Mouse (Mus musculus) layer of hippocampus, adult 18-20 months (tissue): ENCODE results near the gene Ttc4. TPM values are rescaled to one million over a fixed set of nuclear protein-coding genes. Genes with fewer than 3 reads are reported as not detected.
A peak's percentile ranks its signal among the peaks of the same experiment; 100 is the strongest.

Experiments
- DNase-seq, 2 experiments: peaks; one replicate each; pipeline ENCODE4 v3.0.0; 2022; ENCODE audit warnings: low spot score in 2 of 2
- long read RNA-seq: library from polyadenylated mRNA; stranded (forward); transcript quantifications from one replicate; pipeline ENCODE4 v2.0.0, GENCODE M21; 2021
- total RNA-seq, 2 experiments: library from RNA; stranded (reverse); gene quantifications; 2 replicates each; pipeline ENCODE4 v1.2.3; 2021

The Ttc4 gene
- 10 to 100 TPM; 43.1 to 46.4 TPM for total RNA-seq
- long read RNA-seq, transcript Ttc4-201 (10 exons, 2,121 nt): major isoform, 35 of 74 reads
- long read RNA-seq, partial matches to known transcripts: 6 of 74 reads
- long read RNA-seq, other reads (novel, unspliced or antisense): 33 of 74 reads

DNA sequence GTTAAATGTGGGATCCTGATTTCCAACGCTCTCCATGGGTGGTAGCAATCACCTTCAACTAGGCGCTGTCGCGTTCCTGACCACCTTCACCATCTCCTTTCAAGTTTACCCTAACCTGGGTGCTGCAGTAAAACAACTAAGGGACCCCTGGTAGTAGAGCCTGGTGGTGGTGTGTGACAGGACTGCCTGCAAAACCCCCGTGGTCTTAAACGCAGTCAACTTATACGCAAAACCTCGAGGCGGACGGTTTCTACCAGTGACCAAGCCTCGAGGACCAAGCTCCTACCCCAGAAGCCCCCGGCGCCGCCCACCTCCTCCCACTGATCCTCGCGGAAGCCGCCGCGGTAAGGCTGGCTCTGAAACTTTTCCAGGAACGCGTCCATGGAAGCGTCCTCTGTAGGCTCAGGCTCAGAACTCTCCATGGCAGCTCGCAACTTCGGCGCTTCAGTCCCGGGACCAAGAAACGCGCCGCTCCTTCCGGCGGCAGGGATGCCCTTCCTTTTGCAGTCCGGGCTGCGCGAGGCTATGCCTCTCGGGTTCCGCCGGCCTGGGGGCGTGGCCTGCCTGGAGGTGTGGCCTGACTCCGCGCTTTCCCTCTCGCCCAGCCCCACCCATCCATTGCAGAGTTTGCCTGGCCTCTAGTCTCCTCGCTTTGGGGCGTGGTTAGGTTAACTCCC, at the start of gene Ttc4:
Gene Ttc4 (minus strand): TSS at position 503 of the 677 bp plus-strand sequence.
- peak; percentile 78 to 87 for DNase-seq

- no peak for DNase-seq
These were observed 41.9 kb upstream of the Ttc4 start for GRCm38 (mm10) chr4:106720631-106721030.

- DNase-seq: no peak
These were observed 34.9 kb upstream of the Ttc4 start for GRCm38 (mm10) chr4:106713622-106714021.

GRCm38 (mm10) chr4:106708408-106708807, 29.7 kb upstream of the Ttc4 start:
- DNase-seq: peak; percentile 69 to 87

DNA sequence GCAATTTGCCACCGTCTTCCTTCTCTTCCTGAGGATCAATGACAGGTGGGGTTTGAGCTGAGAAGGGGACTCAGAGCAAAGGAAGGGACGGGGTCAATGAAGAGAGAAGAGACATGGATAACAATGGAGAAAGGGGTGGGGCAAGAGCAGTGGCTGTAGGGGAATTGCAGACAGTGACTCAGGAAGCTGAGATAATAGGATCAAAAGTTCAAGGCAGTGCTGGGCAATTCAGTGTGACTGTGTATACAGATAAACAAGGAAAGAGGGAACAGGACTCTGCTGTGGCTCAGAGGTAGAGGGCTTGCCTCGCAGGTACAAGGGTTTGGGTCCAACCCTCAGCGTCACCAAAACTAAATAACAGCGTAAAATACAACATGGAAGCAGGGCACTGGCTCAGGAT, 29.2 kb upstream of the Ttc4 start:
- peak in 1 of 2 experiments; percentile 20 for DNase-seq

DNA sequence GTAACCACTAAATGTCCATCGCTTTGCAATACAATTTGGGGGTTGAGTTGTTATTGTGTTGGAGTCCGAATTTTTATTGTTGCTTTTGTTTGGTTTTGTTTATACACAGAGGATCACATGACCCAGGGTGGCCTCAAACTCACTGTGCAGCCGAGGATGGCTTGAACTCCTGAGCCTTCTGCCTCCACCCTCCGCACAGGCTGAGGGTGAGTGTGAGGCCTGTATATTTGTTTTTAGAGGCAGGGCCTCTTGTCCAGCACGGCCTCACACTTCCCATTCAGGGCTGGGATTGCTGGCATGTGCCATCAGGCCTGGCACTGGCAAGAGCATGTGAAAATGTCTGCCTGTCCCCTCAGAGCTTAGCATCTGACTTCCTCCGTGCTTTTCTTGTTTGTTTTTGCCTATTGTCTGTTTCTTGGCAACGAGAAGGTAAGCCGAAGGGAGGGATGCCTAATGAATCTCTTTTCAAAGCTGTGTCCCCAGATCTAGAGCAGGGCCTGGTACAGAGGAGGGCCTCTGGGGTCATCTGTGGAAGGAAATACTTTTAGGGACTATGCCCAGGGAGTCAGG, 26.4 kb upstream of the Ttc4 start:
- peak in 1 of 2 experiments; percentile 32 for DNase-seq

- peak; percentile 63 to 78 for DNase-seq
These were observed 25.7 kb upstream of the Ttc4 start for GRCm38 (mm10) chr4:106704416-106704815.

DNA sequence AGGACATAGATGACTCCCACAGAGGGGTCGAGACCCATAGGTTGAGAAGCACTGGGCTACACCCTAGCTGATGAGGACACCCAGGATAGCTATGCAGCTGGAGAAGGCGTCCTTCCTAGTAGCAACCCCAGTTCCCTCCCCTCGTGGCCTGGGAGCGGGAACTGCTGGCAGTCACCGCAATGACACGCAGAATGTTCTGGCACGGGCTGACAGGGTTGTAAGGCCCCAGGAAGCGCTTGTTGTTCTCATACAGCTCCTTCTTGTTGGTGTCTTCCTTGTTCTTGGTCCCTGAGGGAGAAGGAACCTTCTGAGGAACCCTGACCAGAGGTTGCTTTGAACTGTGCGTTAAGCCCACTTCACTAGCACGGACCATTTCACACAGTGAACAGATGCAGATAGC, 25.2 kb upstream of the Ttc4 start:
- DNase-seq: no peak

- DNase-seq: peak in 1 of 2 experiments; percentile 65
These were observed 22.1 kb upstream of the Ttc4 start for GRCm38 (mm10) chr4:106700798-106701197.

DNA sequence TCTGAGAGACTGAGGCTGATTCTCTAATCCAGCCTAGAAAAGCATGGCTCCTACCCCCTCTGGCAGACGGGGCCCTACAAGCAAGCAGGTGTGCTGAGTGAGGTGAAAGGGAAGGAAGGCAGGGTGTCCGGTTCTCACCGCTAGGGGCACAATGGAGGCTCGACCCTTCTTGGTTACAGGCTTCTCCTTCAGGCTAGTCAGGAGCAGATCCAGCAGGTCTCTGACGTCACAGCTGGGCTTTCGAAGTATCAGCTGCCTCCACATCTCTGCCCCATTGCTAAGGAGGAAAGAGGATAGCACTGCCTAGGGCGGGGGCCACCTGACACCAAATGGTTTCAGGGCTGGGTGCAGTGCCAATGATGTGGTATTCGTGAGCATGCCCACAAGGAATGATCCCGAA, 21.2 kb upstream of the Ttc4 start:
- DNase-seq: peak in 1 of 2 experiments; percentile 42

DNA sequence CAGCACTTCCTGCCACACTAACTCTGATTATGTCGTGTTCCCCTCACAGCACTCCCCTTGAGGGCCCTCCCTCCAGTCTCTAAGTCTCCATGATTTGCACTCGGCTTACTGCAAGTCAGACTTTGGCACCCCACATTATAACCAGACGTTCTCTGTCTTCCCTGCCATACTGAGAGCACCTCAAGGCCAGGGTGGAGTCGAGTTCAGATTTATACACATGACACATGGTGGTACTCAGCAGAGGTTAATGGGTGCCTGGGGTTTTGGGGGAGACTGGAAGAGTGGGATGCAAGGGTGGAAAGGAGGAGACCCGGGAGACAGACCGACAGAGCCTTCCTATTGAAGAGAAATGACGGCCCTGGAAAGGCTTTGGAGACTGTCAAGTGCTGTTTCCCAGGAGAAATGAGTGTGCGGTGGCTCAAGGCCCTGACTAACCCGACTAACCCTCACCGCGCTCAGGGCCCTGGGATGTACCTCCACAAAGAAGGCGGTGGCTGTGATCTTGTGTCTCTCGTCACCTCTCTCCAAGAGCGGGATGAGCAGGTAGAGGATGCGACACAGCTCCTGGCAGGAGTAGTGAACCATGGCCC, 15.2 kb upstream of the Ttc4 start:
- DNase-seq: no peak

DNA sequence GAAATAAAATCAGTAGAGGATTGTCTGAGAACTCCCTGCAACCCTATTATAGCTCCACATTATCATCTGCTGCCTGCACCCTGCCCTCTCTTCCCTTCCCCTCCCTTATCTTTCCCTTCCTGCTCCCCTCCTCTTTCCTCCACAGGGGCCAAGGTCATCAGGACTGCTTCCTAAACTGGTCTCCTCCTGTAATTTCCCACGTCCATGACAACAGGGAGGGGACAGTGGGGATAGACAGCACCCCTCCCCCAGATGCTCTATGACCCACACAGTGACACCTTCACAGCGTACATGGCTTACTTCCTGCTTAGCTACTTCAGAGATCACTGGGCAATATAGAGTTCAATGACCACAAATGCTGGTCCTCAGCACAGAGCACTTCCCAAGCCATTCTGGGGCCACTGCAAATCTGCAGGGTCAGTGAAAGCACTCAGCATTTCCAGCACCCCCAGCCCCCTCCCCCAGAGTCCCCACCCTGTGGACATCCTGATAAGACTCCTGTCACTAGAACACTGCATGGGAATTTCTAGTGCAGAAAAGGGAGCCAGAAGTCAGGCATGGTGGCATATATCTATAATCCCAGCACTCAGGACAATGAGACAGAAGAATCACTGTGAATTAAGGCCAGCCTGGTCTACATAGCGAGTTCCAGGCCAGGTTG, 10.0 kb upstream of the Ttc4 start:
- no peak for DNase-seq

DNA sequence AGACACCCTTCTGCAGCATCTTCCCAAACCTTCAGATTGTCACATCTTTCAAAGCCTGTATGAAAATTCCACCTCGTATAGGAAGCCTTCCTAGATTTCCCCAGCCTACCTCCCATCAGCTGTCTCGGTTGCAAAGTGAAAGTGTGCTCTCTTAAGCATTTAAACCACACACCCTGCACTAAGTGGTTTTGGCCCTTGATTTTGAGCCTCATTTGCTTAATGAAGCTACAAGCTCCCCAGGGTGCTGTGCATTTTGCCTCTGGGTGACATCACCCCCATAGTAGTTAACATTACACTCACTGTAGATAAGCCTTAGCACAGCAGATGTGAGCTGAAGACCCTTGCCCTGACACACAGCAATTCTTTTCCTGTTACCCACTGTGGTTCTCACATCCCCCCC, 2.2 kb upstream of the Ttc4 start:
- DNase-seq: no peak

GRCm38 (mm10) chr4:106679152-106679551, 408 bp upstream of the Ttc4 start:
- no peak for DNase-seq

- no peak for DNase-seq
These were observed 2.0 kb downstream of the Ttc4 start for GRCm38 (mm10) chr4:106676749-106677148.

DNA sequence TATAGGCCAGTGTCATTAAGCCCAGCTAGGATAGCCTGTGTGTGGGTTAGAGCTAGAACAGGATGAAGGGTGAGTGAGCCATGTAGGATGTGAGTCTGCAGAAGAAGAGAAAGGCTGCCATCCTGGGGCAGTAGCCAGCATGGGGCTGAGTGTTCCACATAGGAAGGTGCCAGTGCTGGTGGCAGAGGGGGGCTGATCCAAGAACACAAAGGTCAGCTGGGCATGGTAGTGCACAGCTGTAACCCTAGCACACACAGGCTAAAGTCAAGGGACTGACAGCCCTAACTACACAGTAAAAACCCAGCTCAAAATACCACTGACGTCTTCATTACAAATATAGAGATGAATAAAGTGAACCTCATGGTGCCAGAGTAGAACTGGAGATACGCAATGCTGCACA, 12.2 kb downstream of the Ttc4 start:
- DNase-seq: no peak

DNA sequence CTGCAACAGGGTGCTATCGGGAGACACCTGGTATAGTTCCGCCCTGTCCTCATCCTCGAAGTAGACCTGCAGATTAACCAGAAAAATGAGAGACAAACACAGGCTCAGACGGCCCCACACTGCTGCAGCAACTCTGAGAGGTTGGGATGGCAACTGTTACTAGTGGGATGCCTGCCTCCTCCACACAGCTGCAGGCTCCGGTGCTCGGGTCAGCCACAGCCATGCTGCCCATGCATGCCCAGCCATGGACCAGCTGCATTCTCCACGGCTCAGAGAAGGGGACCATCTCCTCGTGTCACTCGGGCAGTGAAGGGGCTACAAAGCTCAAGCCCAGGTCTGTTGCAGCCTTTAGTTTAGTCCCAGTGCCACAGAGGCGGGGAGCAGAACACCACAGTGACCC, 13.1 kb downstream of the Ttc4 start:
- no peak for DNase-seq

DNA sequence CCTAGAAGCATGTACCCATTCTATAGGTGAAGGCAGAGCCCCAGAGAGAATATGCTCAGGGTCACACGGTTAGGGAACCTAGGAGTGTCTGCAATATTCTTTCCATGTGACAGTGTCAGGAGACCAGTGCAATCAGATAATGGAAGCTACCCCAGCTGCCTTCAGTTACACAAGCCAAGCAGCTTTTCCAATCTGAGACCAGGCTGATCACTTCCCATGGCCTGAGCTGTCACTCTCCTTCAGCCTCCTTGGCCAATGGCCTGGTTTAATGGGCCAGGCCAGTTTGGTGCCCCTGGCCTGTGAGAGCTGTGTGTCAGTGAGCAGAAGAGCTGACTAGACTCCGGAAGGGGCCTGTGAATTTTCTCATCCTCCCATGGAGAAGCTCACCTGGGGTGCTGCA, 13.5 kb downstream of the Ttc4 start:
- DNase-seq: no peak

DNA sequence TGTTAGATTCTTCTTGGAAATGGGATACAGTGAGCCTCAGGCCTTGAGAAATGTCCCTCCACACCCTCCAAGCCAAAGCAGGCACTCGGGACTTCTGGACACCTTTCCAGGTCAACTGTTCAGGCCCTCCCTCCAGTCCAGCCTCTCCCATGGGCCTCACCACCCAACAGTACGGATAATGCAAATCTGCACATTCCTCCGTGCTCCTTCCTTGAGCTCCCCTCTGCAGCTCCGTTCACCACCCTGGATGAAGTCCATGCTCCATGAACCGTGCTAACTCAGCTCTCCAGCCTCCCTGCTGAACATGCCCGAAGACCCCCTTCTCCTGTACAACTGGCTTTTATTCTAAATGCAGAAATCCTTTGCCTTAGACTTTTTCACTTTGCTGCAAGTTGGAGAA, 14.0 kb downstream of the Ttc4 start:
- no peak for DNase-seq

DNA sequence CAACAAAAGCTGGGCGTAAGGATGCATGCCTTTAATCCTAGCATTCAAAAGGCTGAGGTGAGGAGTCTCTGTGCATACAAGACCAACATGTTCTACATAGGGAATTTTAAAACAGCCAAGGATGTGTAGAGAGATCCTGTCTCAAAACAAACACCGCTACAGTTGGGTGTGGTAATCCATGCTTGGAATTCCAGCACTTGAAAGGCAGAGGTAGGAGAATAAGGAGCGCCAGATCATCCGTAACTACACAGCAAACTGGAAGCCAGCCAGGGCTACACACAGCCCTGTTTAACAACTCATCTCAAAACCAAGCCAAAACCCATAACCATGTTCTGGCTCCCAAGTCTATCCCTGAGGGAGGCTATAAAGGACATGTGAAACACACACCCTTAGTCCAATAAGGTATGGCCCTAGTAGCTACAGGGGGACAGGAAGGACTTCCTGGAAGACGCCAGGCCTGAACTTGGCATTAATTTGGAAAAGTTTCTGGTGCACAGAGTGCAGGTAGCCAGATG, 14.7 kb downstream of the Ttc4 start:
- DNase-seq: no peak

DNA sequence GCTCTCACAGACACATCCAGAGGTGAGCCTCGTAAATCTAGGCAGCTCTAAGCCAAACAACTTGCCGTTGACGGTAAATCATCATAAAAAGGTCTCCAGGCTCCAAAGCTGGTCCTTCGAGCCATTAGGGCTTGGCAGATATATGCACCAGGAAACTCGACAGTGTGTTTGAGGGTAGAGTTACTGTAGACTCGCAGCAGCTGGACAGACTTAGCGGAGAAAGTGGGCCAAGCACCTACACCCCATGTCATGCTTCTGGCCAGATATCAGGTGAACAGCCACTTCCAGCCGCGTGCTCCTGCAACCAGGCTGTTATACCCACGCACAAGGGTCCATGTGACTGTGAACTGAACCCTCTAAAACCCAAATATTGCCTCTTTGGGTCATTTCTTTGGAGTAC, 23.1 kb downstream of the Ttc4 start:
- no peak for DNase-seq

- no peak for DNase-seq
These were observed 25.7 kb downstream of the Ttc4 start for GRCm38 (mm10) chr4:106653051-106653450.
